ENCODE assay signal across 8 mouse cellular contexts in the genomic region with DNA sequence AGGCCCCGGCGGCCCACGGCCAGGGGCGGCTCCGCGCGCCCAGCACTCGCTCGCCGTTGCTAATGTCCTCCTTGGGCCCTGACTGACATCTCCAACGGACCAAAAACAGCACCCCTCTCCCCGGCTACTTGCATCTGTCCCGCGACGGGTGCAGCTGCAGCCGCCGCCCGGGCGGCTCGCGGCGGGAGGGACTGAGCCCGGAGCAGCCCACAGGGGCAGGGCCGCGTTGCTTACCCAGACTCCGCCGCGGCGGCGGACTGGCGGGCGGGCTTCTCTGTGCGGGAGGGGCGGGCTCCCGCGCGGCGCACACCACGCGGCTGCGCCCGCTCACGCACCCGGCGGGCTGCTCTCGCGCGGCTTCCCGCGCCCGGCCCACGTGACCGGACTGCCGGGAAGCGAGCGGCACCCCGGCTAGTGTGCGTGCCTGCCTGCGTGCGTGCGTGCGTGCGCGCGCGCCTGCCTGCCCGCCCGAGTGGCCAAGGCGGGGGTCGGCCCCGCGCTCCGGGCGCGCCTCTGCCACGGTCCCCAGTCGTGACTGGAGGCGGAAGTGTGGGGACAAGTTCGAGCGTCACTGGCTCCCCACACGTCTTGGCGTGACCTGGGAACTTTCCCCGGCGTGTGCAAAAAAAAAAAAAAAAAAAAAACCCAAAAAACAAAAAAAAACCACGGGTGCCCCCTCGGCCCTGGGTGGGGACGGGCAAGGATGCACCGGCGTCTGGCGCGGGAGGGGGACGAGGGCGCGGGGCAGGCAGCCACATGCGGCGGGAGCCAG. TPM values are rescaled to one million over a fixed set of nuclear protein-coding genes. Genes with fewer than 3 reads are reported as not detected.
DNase-seq lines count a peak whose midpoint lies in the region; ATAC-seq and TF ChIP-seq lines count a peak whose summit lies in the region.

Zbtb25 (minus strand) TSS at position 397 of the 772 bp plus-strand sequence.

- POLR2A ChIA-PET in Patski (lab: Charles Lee): interaction anchor here (0.6 kb wide), 1 partner anchor 9 kb away, joined by 3 read pairs; no protein-coding TSS in a partner anchor

- no peaks in the 10 kb centered on the region for H3K36me3 ChIP-seq in hindbrain, embryonic 14.5 days (replicated peaks; ENCODE audit: control insufficient read depth, insufficient read depth)

- TF ChIP-seq CTCF in Patski (IDR thresholded peaks at IDR 0.05): no peak

- in situ Hi-C loops in Patski (cut with MboI; ENCODE audit: low pct_unique_long_range_greater_than_20kb): loop anchor here (10.0 kb wide), 1 partner anchor 225 kb away; no protein-coding TSS in a partner anchor

- ATAC-seq in Patski: peak; percentile 62
- peak; percentile 92 for ATAC-seq in hindbrain, embryonic 14.5 days (ENCODE audit: low FRiP score)

- peaks cover 36% of the 10 kb centered on the region for H3K4me1 ChIP-seq in hindbrain, embryonic 14.5 days (replicated peaks; ENCODE audit: control insufficient read depth, insufficient read depth, low read length)

- H3K9me3 ChIP-seq in hindbrain, embryonic 14.5 days (ENCODE audit: control insufficient read depth, low read length): no peaks in the 10 kb centered on the region

- H3K4me2 ChIP-seq in hindbrain, embryonic 14.5 days (replicated peaks): peak within 1 kb of the TSS; percentile 86

- peak within 1 kb of the TSS; percentile 96 for H3K4me3 ChIP-seq in hindbrain, embryonic 14.5 days (replicated peaks; ENCODE audit: low read length)

- H3K27me3 ChIP-seq in Patski: no peaks in the 10 kb centered on the region
- H3K27me3 ChIP-seq in hindbrain, embryonic 14.5 days (ENCODE audit: control insufficient read depth, insufficient read depth, low read length): no peaks in the 10 kb centered on the region

- peak within 1 kb of the TSS; percentile 99 for H3K9ac ChIP-seq in hindbrain, embryonic 14.5 days

- WGBS in hindbrain, embryonic 14.5 days: under 1% methylated on average over 93 of the region's 96 CpGs

- CTCF ChIA-PET in Patski (lab: Charles Lee): no interaction called here

- H3K27ac ChIP-seq in hindbrain, embryonic 14.5 days: peak within 1 kb of the TSS; percentile 98

- no peak for DNase-seq in Patski (ENCODE audit: low read depth, low spot score)
- DNase-seq in cerebellum, postnatal 14 days: peak; percentile 89 to 93
- DNase-seq in frontal cortex, postnatal 25 days (ENCODE audit: low spot score in 2 of 2): peak; percentile 73 to 78
- peak; percentile 92 for DNase-seq in hindbrain, embryonic 14.5 days (ENCODE audit: low spot score)
- DNase-seq in layer of hippocampus, postnatal 36 days: peak; percentile 88
- peak; percentile 71 for DNase-seq in lung, postnatal 25 days (ENCODE audit: low spot score)
- DNase-seq in retina, adult 2 months (ENCODE audit: low read depth, low spot score): peak; percentile 74
- DNase-seq in thymus, postnatal 25 days: peak; percentile 74

RNA-seq across cellular contexts. Expression of gene Zbtb25, which starts in this region (rescaled TPM):
- polyA plus RNA-seq in Patski (2021): 12.0 TPM
- polyA plus RNA-seq in hindbrain, embryonic 14.5 days (2014; fragmentation: Nextera tagmentation; extraction: Ambion mirVana): 16.0 and 16.5 TPM in 2 replicates
- 10 to 100 TPM; 15.7 to 22.1 TPM for total RNA-seq in layer of hippocampus, postnatal 36 days (2021)
